Mouse (Mus musculus) embryo, embryonic 9.5 days (tissue): Measurements from ENCODE around the gene Dusp27.

Experiments used
- DNase-seq: peaks from one replicate; pipeline ENCODE4 v3.0.0-alpha.2; 2017; ENCODE audit errors: extremely low spot score

The Dusp27 gene

DNA sequence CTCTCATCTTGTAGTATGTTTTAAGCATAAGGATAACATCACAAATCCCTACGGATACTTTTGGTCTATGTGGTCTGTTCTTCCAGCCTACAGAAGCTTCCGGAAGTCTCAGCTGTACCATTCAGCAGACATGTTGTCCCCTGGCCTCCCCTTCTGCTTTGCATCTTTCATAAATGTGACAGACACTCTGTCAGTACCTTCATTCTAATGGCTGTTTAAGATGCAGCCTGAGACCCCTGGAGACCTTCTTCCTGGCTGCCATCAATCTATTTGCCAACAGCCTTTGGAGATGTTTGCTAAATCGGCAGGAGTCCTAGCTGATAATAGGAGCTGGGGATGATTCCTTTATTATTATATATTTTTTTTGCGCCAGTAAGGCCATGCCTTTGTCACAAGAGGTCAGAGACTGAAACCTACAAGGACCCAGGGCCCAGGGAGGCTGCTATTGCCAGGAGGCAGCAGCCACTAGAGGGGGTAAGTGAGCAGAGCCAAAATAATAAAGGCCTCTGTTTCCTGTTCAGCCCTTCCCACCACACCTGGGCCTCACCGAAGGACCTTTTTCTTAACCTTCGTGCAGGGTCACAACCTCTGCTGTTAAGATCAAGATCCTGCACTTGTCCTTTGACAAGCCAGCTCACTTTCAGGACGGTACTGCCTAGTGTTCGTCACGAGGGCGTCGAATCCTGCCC lies 24.7 kb downstream of the Dusp27 start:
- DNase-seq: peak; percentile 57

GRCm38 (mm10) chr1:166098120-166098519 lies 29.6 kb downstream of the Dusp27 start:
- no peak for DNase-seq

DNA sequence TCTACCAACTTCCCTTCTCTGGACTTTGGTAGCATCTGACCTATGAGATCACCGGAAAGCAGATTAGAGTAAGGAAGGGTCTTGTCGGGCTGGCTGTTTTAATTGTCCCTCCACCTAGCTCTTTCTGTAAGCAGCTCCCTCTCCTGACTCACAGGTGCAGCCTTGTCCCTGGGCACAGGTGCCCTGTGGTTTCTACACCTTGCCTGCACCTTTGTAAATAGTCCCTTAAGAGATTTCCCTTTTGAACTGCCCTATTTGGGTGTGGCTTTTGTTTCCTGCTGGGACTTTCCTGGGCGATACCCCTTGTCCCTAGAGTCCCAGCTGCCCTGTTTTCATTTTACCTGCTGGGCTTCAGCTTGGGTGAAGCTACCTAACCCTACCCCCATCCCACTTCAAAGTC lies 33.3 kb downstream of the Dusp27 start:
- no peak for DNase-seq

- no peak for DNase-seq
These were observed 37.4 kb downstream of the Dusp27 start for GRCm38 (mm10) chr1:166090306-166090705.

- no peak for DNase-seq
These were observed 38.0 kb downstream of the Dusp27 start for GRCm38 (mm10) chr1:166089739-166090138.

DNA sequence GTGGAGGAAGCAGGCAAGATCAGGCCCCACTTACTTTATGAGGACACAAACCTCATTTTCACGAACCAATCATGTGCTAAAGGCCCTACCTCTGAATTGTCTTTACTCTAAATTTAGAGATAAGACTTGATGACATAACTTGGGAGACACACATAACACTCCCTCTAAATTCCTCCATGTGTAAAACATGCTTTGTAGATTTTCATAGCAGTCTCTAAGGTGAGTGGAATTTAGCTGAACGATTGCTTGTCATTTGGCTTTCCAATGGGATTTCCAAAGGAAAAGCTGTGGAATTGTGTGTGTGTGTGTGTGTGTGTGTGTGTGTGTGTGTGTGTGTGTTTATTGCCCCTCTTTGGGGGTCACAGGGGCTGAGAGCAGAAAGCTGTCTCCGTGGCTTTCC lies 38.4 kb downstream of the Dusp27 start:
- no peak for DNase-seq

DNA sequence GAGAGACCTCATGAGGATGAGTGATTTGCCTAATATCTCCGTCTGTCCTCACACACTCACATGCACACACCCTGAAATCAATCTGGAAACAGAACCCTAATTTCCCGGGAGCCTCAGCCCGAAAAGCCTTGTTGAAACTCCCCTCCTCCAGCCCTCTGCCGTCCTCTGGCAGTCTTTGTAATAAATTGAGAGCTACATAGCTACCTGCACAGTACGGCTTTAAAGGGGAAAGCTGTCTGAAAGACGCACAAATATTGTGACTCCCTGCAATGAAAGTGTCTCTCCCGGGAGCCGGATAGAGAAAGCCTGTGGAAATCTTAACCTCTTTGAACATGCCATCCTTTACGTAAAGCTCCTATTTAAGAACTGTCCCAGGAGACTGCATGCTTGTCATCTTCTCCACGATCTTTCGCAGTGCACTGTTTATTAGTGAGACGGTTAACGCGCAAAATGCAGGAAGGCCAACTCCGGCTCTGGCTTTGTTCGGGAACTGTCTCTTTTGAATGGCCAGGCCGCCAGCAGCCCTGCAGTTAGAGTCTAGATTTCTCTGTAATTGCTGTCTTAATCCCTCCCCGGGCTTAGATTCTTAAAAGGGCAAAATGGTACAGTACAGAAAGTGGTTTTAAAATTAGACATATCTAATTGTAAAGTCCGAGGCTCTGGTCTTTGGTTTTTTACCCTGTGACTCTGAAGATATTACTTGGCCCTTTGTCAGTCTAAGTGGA lies 39.1 kb downstream of the Dusp27 start:
- DNase-seq: no peak

GRCm38 (mm10) chr1:166077052-166077735 lies 50.5 kb downstream of the Dusp27 start:
- DNase-seq: no peak

DNA sequence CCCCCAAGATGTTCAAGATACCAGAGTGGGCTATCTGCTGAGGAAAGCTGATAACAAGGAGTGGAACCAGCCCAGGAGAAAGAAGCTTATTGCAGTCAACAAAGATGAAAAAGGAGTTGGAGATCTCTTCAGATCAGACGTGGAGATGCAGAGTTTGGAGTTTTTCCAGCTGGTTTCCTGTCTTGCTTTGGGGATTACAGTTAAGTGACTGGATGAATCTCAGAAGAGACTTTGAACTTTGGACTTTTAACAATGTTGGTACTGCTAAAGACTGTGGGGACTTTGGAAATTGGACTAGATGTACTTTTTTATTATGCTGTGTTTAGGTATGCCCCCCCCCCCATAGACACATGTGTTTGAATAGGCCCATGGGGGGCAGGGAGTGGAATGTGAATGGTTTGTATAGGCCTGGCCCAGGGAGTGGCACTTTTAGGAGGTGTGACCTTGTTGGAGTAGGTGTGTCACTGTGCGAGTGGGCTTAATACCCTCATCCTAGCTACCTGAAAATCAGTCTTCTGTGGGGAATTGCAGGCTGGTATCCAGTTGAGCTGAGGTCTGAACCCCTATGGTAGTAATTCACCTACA lies 59.8 kb downstream of the Dusp27 start:
- no peak for DNase-seq

GRCm38 (mm10) chr1:166063870-166064269 lies 63.9 kb downstream of the Dusp27 start:
- no peak for DNase-seq

GRCm38 (mm10) chr1:166061532-166061931 lies 66.2 kb downstream of the Dusp27 start:
- DNase-seq: no peak

DNA sequence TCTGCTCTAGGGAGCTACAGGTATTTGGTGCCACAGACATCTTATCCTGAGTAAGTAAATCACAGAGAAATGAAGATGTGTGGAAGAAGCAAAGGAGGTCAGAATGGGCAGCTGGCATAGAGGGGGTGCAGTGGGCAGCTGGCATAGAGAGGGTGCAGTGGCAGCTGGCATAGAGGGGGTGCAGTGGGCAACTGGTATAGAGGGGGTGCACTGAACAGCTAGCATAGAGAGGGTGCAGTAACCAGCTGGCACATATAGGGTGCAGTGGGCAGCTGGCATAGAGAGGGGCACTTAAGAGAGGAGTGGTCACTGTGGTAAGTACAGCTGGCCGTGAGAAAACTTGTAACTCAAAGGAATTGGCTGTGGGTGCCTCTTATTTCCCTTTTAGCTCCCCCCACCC lies 67.3 kb downstream of the Dusp27 start:
- DNase-seq: no peak

GRCm38 (mm10) chr1:166056098-166056756 lies 71.5 kb downstream of the Dusp27 start:
- no peak for DNase-seq

- DNase-seq: no peak
These were observed 74.3 kb downstream of the Dusp27 start for GRCm38 (mm10) chr1:166053285-166053955.

DNA sequence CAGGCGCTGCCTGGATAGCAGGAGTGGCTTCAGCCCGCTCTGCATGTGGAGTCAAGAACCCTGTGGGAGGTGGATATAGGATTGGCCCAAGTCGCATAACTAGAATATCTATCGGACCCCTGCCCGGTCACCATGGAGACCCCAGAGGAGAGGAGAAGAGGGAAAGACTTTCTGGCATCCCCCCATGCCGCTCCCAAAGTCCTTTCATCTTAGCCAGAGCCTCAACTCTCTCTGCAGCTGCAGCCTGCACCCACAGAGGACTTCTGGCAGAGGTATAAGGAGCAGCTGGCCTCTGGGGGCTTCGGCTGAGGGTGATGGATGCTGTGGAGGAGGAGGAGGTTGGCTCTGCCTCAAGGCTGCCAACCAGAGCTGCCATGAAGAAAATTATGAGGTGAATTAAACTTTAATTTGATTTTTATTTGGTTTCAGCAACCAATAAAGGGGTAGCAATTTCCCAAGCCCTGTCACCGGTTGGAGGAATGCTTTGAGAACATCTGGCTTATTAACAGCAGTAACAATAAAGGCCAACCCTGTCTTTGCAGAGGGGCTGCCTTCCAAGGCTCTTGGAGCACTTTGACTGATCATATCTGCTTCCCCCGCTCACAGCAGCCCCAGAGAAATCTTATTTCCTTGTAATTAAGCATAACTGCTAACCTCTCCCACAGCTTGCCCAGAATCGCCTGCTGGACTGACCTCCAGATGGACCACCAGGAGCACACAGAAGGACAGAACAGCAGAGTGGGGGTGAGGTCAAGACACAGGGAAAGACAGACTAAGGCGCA lies 78.5 kb downstream of the Dusp27 start:
- no peak for DNase-seq

DNA sequence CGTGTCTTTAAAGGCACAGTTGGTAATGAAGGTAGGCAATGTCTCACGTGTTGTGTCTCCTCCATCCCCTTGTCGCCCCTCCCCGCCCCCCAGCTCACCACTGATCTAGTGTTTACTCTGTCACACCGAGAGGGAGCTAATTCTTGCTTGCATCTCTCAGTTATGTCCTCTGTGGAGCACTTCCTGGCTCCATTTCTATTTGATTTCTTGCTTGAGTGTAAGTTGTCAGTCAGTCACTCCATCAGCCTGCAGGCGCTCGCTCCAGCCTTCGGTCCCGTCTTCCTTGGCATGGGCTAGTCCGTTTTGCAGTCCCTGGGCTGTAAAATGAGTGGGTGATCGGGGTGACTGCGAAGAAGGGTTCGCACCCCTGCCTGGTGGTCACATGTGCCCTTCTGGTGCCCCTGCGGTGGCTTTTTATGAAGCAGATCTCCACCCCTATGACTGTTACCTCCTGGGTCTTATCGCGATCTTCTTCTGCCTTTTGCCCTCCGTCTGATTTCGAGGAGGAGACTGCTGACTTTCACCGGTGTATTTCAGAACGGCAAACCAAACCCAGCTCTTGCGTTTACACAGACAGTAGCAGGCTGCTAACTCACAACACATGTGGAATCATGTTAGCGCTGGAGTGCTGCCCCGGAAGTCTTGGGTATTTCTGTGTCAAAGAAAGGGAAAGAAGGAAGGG lies 79.4 kb downstream of the Dusp27 start:
- peak; percentile 48 for DNase-seq
